Mouse (Mus musculus) midbrain, postnatal 0 days (tissue): ENCODE data around the gene Gm29797. TPM values are rescaled to one million over a fixed set of nuclear protein-coding genes. Genes with fewer than 3 reads are reported as not detected.
A peak's percentile ranks its signal among the peaks of the same experiment; 100 is the strongest.

ENCODE experiments used
- ATAC-seq: fragments of 200-750 bp; cut with Nextera tagmentation; 2 replicates; pipeline ENCODE4 v1.8.0; 2017; ENCODE audit warnings: moderate number of reproducible peaks, mild to moderate bottlenecking, moderate TSS enrichment, moderate library complexity; ENCODE audit not compliant: low FRiP score
- DNase-seq: peaks from one replicate; pipeline ENCODE4 v3.0.0-alpha.2; 2015; ENCODE audit warnings: low spot score
- H3K27ac ChIP-seq: fragments of 300-500 bp; sonication (generic); 2 replicates; pipeline ENCODE4 v1.5.1; 2014; ENCODE audit warnings: low read depth, mild to moderate bottlenecking, low read length, mixed read lengths
- H3K27me3 ChIP-seq: fragments of 300-500 bp; sonication (generic); 2 replicates; pipeline ENCODE4 v1.6.1; 2014; ENCODE audit warnings: low read length, control low read depth, mixed read lengths; ENCODE audit not compliant: insufficient read depth
- H3K36me3 ChIP-seq: fragments of 300-500 bp; sonication (generic); 2 replicates; pipeline ENCODE4 v1.6.1; 2014; ENCODE audit warnings: low read length, control low read depth, mixed read lengths; ENCODE audit not compliant: insufficient read depth
- H3K4me1 ChIP-seq: fragments of 300-500 bp; sonication (generic); 2 replicates; pipeline ENCODE4 v1.6.1; 2014; ENCODE audit warnings: mild to moderate bottlenecking, control low read depth, antibody characterized with exemption, low read length, mixed read lengths; ENCODE audit not compliant: insufficient read depth
- H3K4me2 ChIP-seq: fragments of 300-500 bp; sonication (generic); 2 replicates; pipeline ENCODE4 v1.6.1; 2014; ENCODE audit warnings: low read depth, mild to moderate bottlenecking, low read length, mixed read lengths; ENCODE audit not compliant: poor library complexity, severe bottlenecking
- H3K4me3 ChIP-seq: fragments of 300-500 bp; sonication (generic); 2 replicates; pipeline ENCODE4 v1.5.1; 2014; ENCODE audit warnings: low read depth, mild to moderate bottlenecking, low read length, moderate library complexity
- H3K9ac ChIP-seq: fragments of 300-500 bp; sonication (generic); replicated peaks from 2 replicates; pipeline ENCODE4 v1.6.1; 2014; ENCODE audit warnings: mild to moderate bottlenecking, low read length, moderate library complexity, mixed read lengths; ENCODE audit not compliant: poor library complexity, severe bottlenecking
- H3K9me3 ChIP-seq: fragments of 300-500 bp; sonication (generic); 2 replicates; pipeline ENCODE4 v1.6.1; 2016; ENCODE audit warnings: low read length, control low read depth
- CTCF ChIP-seq: IDR thresholded peaks from 2 replicates; pipeline ENCODE4 v1.5.1; 2016; ENCODE audit warnings: antibody characterized with exemption, mild to moderate bottlenecking
- WGBS: fragments of 180-500 bp; shearing (Covaris S2); extraction: QIAGEN DNeasy Blood & Tissue Kit; methylation state at CpG from one replicate; pipeline ENCODE4 v1.1.7; 2014; 5-methylcytosine and 5-hydroxymethylcytosine counted together
- polyA plus RNA-seq: library from polyadenylated mRNA; unstranded; fragments of >200 nt; fragmentation: Nextera tagmentation; extraction: Ambion mirVana; gene quantifications from 2 replicates; pipeline ENCODE4 v1.2.1, GENCODE M21; 2015
- total RNA-seq: library from RNA; depleted of rRNA; stranded (reverse); fragments of >200 nt; gene quantifications from 2 replicates; pipeline ENCODE4 v1.2.3, GENCODE M21; 2014

The Gm29797 gene
- total and polyA plus RNA-seq, 2 experiments from 2014 or later: not detected

DNA sequence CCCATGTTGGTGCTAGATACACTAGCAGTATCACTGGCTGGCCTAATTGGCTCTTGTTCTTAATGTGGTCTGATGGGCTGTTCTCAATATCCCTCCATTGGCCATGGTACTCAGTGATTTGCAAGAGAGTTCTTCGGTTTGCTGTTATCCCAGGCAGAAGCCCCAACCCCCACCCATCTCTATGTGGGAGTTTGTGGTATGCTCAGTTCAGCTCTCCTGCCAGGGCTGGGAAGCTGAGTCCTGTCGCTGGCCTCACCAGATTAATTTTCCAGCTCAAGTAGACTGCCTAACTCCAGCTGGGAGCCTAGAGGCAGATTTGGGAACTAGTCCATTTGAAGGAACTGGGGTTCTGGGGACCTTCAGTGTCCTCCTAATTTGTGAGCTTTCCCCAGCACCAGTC lies 607 bp downstream of the Gm29797 start:
- TF ChIP-seq CTCF: no peak
- Histone ChIP-seq H3K4me3 (no peak overlapping the region), H3K9me3 (no peaks in the 10 kb centered on the region), H3K27ac (no peak overlapping the region), H3K36me3 (peaks cover 33% of the 10 kb centered on the region), H3K27me3 (no peaks in the 10 kb centered on the region), H3K9ac (no peak overlapping the region), H3K4me2 (no peak overlapping the region), H3K4me1 (no peaks in the 10 kb centered on the region)
- DNase-seq (no peak), ATAC-seq (no peak)
- 66% methylated on average over 2 of the region's 2 CpGs for WGBS

- WGBS: 86% methylated on average over 7 of the region's 7 CpGs
- no peaks in the 10 kb centered on the region for H3K27me3 ChIP-seq
- no peak for ATAC-seq
- H3K9me3 ChIP-seq: no peaks in the 10 kb centered on the region
- TF ChIP-seq CTCF: no peak
- no peak for DNase-seq
- H3K27ac ChIP-seq: no peak overlapping the region
- no peak overlapping the region for H3K4me2 ChIP-seq
- no peaks in the 10 kb centered on the region for H3K4me1 ChIP-seq
- peaks cover 25% of the 10 kb centered on the region for H3K36me3 ChIP-seq
- no peak overlapping the region for H3K4me3 ChIP-seq
- H3K9ac ChIP-seq: no peak overlapping the region
Observed at GRCm38 (mm10) chr2:181658528-181658927, 1.7 kb downstream of the Gm29797 start.

- ATAC-seq: 0 out of 2 replicates have a peak, but pooled peaks have one; percentile 45
Observed at GRCm38 (mm10) chr2:181658930-181659555, 2.2 kb downstream of the Gm29797 start.

GRCm38 (mm10) chr2:181659609-181660055 lies 2.8 kb downstream of the Gm29797 start:
- Histone ChIP-seq H3K27ac (no peak overlapping the region), H3K27me3 (no peaks in the 10 kb centered on the region), H3K4me1 (no peaks in the 10 kb centered on the region), H3K9ac (no peak overlapping the region), H3K9me3 (no peaks in the 10 kb centered on the region), H3K4me2 (no peak overlapping the region), H3K36me3 (peaks cover 23% of the 10 kb centered on the region), H3K4me3 (no peak overlapping the region)
- DNase-seq (peak; percentile 71), ATAC-seq (peak; percentile 83)
- 11% methylated on average over 9 of the region's 9 CpGs for WGBS
- peak; percentile 82 for TF ChIP-seq CTCF

More at GRCm38 (mm10) chr2:181658930-181659555, 2.2 kb downstream of the Gm29797 start:
- no peak for DNase-seq
- H3K9ac ChIP-seq: no peak overlapping the region
- TF ChIP-seq CTCF: no peak
- no peaks in the 10 kb centered on the region for H3K4me1 ChIP-seq
- peaks cover 25% of the 10 kb centered on the region for H3K36me3 ChIP-seq
- H3K27me3 ChIP-seq: no peaks in the 10 kb centered on the region
- H3K4me2 ChIP-seq: no peak overlapping the region
- 36% methylated on average over 17 of the region's 17 CpGs for WGBS
- H3K4me3 ChIP-seq: no peak overlapping the region
- no peaks in the 10 kb centered on the region for H3K9me3 ChIP-seq
- H3K27ac ChIP-seq: no peak overlapping the region

GRCm38 (mm10) chr2:181662620-181663297 lies 5.9 kb downstream of the Gm29797 start:
- Histone ChIP-seq H3K9ac (no peak overlapping the region), H3K4me1 (no peaks in the 10 kb centered on the region), H3K27ac (no peak overlapping the region), H3K36me3 (no peaks in the 10 kb centered on the region), H3K4me2 (no peak overlapping the region), H3K4me3 (no peak overlapping the region), H3K27me3 (no peaks in the 10 kb centered on the region), H3K9me3 (no peaks in the 10 kb centered on the region)
- ATAC-seq (no peak), DNase-seq (no peak)
- 96% methylated on average over 3 of the region's 3 CpGs for WGBS
- TF ChIP-seq CTCF: no peak

- Histone ChIP-seq H3K27me3 (no peaks in the 10 kb centered on the region), H3K4me1 (no peaks in the 10 kb centered on the region), H3K9ac (no peak overlapping the region), H3K36me3 (no peaks in the 10 kb centered on the region), H3K9me3 (no peaks in the 10 kb centered on the region), H3K4me3 (no peak overlapping the region), H3K4me2 (no peak overlapping the region), H3K27ac (no peak overlapping the region)
- 40% methylated on average over 4 of the region's 4 CpGs for WGBS
- no peak for ATAC-seq
- DNase-seq: no peak
- no peak for TF ChIP-seq CTCF
Observed at GRCm38 (mm10) chr2:181663298-181663630, 6.4 kb downstream of the Gm29797 start.
